Mouse (Mus musculus): Measurements from ENCODE around the gene Ap5m1.

DNA sequence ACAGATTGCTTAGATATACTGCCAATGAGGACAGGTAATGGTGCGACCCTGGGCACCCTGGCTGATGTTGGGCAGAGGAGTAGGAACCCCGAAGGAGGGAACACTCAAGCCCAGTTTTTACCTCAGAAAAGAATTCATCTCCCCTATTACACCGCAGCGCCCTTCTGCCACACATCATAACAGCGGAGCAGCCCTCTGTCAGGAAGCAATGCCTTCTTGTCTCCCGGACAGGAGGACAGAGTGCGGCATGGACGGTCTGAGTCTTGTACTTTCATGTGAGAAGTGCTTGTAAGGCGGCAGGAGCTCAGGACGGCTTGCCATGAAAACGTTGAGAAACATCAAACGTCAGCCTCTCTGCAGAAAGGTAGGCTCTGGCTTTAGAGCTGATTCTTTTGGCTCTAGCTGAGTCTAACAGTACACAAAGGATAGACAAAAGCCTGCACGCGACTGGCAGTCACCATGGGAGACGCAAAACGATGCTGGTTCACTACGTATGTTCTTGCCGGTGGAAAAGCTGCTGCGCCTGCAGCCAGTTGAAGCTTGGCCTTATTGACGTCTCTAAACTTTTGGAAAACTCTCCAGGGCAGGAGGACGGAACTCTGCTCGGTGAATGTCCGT, 61.4 kb downstream of the Ap5m1 start:
- TF ChIP-seq POLR2A (IDR thresholded peaks at IDR 0.05; ENCODE audit: insufficient read depth, low read depth, low read length) (no peak), CTCF (IDR thresholded peaks at IDR 0.05; ENCODE audit: insufficient read depth, low read depth, low read length) (no peak)

Data from olfactory bulb, adult 2 months (tissue).